Mouse (Mus musculus) ES-Bruce4 (cell line): ENCODE data around the gene Olfr1124.

ENCODE experiments used
- CTCF ChIP-seq: IDR thresholded peaks from one replicate; pipeline ENCODE4 v1.8.1; 2011; ENCODE audit warnings: low read depth, low read length
- POLR2A ChIP-seq: IDR thresholded peaks from one replicate; pipeline ENCODE4 v1.8.1; 2011; ENCODE audit warnings: low read length; ENCODE audit not compliant: insufficient read depth

DNA sequence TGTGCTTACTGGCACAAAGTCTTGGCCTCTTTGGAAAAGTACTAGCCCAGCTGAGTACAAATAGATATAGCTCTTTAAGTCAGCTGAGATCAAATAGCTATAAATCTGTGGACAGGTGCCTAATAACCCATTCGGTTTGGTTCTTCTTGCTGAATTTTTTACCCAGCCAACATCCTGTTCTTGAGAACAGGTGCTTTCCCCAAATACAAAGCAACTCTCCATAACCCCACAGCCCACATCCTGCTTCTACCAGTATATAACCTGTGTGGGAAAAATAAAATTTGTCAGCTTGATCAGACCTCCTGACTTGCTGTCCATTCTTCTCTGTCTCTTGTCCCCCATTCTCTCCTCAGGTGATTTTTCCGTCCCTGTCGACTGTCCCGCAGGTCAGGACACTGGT, 31.7 kb downstream of the Olfr1124 start:
- TF ChIP-seq POLR2A = no peak
- no peak for TF ChIP-seq CTCF
